Mouse (Mus musculus) heart, embryonic 11.5 days (tissue): ENCODE data around the gene Pnpla1. TPM values are rescaled to one million over a fixed set of nuclear protein-coding genes. Genes with fewer than 3 reads are reported as not detected.

Experiments
- ATAC-seq: fragments of 200-750 bp; cut with Nextera tagmentation; replicated peaks from 2 replicates; pipeline ENCODE4 v1.8.0; 2017; ENCODE audit warnings: moderate library complexity; ENCODE audit not compliant: insufficient number of reproducible peaks, low FRiP score, low TSS enrichment
- H3K27ac ChIP-seq: fragments of 300-500 bp; sonication (generic); 2 replicates; pipeline ENCODE4 v1.5.1; 2014; ENCODE audit warnings: mild to moderate bottlenecking, low read depth, low read length
- H3K27me3 ChIP-seq: fragments of 300-500 bp; sonication (generic); 2 replicates; pipeline ENCODE4 v1.6.1; 2014; ENCODE audit warnings: mild to moderate bottlenecking, low read length, mixed read lengths; ENCODE audit not compliant: control insufficient read depth, insufficient read depth
- H3K36me3 ChIP-seq: fragments of 300-500 bp; sonication (generic); 2 replicates; pipeline ENCODE4 v1.6.1; 2014; ENCODE audit warnings: mild to moderate bottlenecking, low read length, moderate library complexity, mixed read lengths; ENCODE audit not compliant: control insufficient read depth, insufficient read depth
- H3K4me1 ChIP-seq: fragments of 300-500 bp; sonication (generic); 2 replicates; pipeline ENCODE4 v1.6.1; 2014; ENCODE audit warnings: low read length; ENCODE audit not compliant: control insufficient read depth, insufficient read depth
- H3K4me2 ChIP-seq: fragments of 300-500 bp; sonication (generic); 2 replicates; pipeline ENCODE4 v1.6.1; 2014; ENCODE audit warnings: mild to moderate bottlenecking, moderate library complexity
- H3K4me3 ChIP-seq: fragments of 300-500 bp; sonication (generic); 2 replicates; pipeline ENCODE4 v1.5.1; 2014; ENCODE audit warnings: low read depth, low read length
- H3K9ac ChIP-seq: fragments of 300-500 bp; sonication (generic); 2 replicates; pipeline ENCODE4 v1.6.1; 2014; ENCODE audit warnings: mild to moderate bottlenecking, low read depth, low read length, moderate library complexity
- H3K9me3 ChIP-seq: fragments of 300-500 bp; sonication (generic); replicated peaks from 2 replicates; pipeline ENCODE4 v1.6.1; 2016; ENCODE audit warnings: low read length; ENCODE audit not compliant: control insufficient read depth
- WGBS: fragments of 180-500 bp; shearing (Covaris S2); extraction: QIAGEN DNeasy Blood & Tissue Kit; methylation state at CpG from one replicate; pipeline ENCODE4 v1.1.7; 2014; ENCODE audit not compliant: insufficient replicate concordance; 5-methylcytosine and 5-hydroxymethylcytosine counted together
- polyA plus RNA-seq: library from polyadenylated mRNA; unstranded; fragments of >200 nt; fragmentation: Nextera tagmentation; extraction: Ambion mirVana; gene quantifications from 2 replicates; pipeline ENCODE4 v1.2.1, GENCODE M21; 2014

Gene Pnpla1
- polyA plus RNA-seq, 1 experiment from 2014 or later = 0.06 TPM

- Histone ChIP-seq H3K4me2 (no peak overlapping the region), H3K9ac (no peak overlapping the region), H3K36me3 (no peaks in the 10 kb centered on the region), H3K27me3 (no peaks in the 10 kb centered on the region), H3K4me1 (peaks cover 2% of the 10 kb centered on the region; the same call in 1 of the 2 replicates), H3K9me3 (no peaks in the 10 kb centered on the region), H3K27ac (no peak overlapping the region), H3K4me3 (no peak overlapping the region)
- no peak for ATAC-seq
- WGBS = 61% methylated on average over 5 of the region's 5 CpGs
Observed at GRCm38 (mm10) chr17:28898249-28898648, 40.0 kb downstream of the Pnpla1 start.

- peaks cover 2% of the 10 kb centered on the region for H3K4me1 ChIP-seq
- H3K27ac ChIP-seq = no peak overlapping the region
- 61% methylated on average over 19 of the region's 19 CpGs for WGBS
- no peaks in the 10 kb centered on the region for H3K9me3 ChIP-seq
- H3K4me2 ChIP-seq = no peak overlapping the region
- H3K36me3 ChIP-seq = no peaks in the 10 kb centered on the region
- no peak overlapping the region for H3K9ac ChIP-seq
- H3K27me3 ChIP-seq = no peaks in the 10 kb centered on the region
- ATAC-seq = no peak
- no peak overlapping the region for H3K4me3 ChIP-seq
Observed at GRCm38 (mm10) chr17:28899427-28899826, 41.2 kb downstream of the Pnpla1 start.

- no peaks in the 10 kb centered on the region for H3K36me3 ChIP-seq
- ATAC-seq = no peak
- 0 out of 2 replicates have a peak, but pooled peaks cover 4% of the 10 kb centered on the region for H3K27me3 ChIP-seq
- no peak overlapping the region for H3K27ac ChIP-seq
- H3K4me3 ChIP-seq = no peak overlapping the region
- H3K4me1 ChIP-seq = peaks cover 8% of the 10 kb centered on the region
- WGBS = 67% methylated on average over 4 of the region's 4 CpGs
- no peaks in the 10 kb centered on the region for H3K9me3 ChIP-seq
- H3K9ac ChIP-seq = no peak overlapping the region
- no peak overlapping the region for H3K4me2 ChIP-seq
Observed at GRCm38 (mm10) chr17:28901559-28901958, 43.3 kb downstream of the Pnpla1 start.

- Histone ChIP-seq H3K27ac (no peak overlapping the region), H3K9ac (no peak overlapping the region), H3K36me3 (no peaks in the 10 kb centered on the region), H3K4me3 (no peak overlapping the region), H3K4me2 (no peak overlapping the region), H3K4me1 (peaks cover 6% of the 10 kb centered on the region), H3K27me3 (peaks cover 14% of the 10 kb centered on the region), H3K9me3 (no peaks in the 10 kb centered on the region)
- whole genome bisulfite sequencing = 26% methylated on average over 23 of the region's 23 CpGs
- ATAC-seq = no peak; the same call in 1 of the 2 replicates
Observed at GRCm38 (mm10) chr17:28904546-28905376, 46.5 kb downstream of the Pnpla1 start.

- no peak overlapping the region for H3K4me2 ChIP-seq
- WGBS = 68% methylated on average over 13 of the region's 13 CpGs
- no peaks in the 10 kb centered on the region for H3K36me3 ChIP-seq
- peaks cover 18% of the 10 kb centered on the region for H3K27me3 ChIP-seq
- H3K4me3 ChIP-seq = no peak overlapping the region
- no peak for ATAC-seq
- no peak overlapping the region for H3K27ac ChIP-seq
- H3K4me1 ChIP-seq = peaks cover 6% of the 10 kb centered on the region
- no peaks in the 10 kb centered on the region for H3K9me3 ChIP-seq
- no peak overlapping the region for H3K9ac ChIP-seq
Observed at GRCm38 (mm10) chr17:28905377-28905916, 47.2 kb downstream of the Pnpla1 start.

GRCm38 (mm10) chr17:28907959-28908358 lies 49.7 kb downstream of the Pnpla1 start:
- H3K27ac ChIP-seq = no peak overlapping the region
- H3K4me3 ChIP-seq = no peak overlapping the region
- peaks cover 6% of the 10 kb centered on the region for H3K4me1 ChIP-seq
- no peak for ATAC-seq
- no peaks in the 10 kb centered on the region for H3K9me3 ChIP-seq
- WGBS = 85% methylated on average over 7 of the region's 7 CpGs
- no peak overlapping the region for H3K9ac ChIP-seq
- H3K27me3 ChIP-seq = peaks cover 18% of the 10 kb centered on the region
- no peaks in the 10 kb centered on the region for H3K36me3 ChIP-seq
- no peak overlapping the region for H3K4me2 ChIP-seq

- Histone ChIP-seq H3K4me1 (peaks cover 6% of the 10 kb centered on the region), H3K9me3 (no peaks in the 10 kb centered on the region), H3K4me3 (peak overlapping the region; percentile 12), H3K27ac (no peak overlapping the region), H3K27me3 (peaks cover 18% of the 10 kb centered on the region), H3K9ac (peak overlapping the region; percentile 36; the same call in 1 of the 2 replicates), H3K36me3 (no peaks in the 10 kb centered on the region), H3K4me2 (peak overlapping the region; percentile 60)
- ATAC-seq = no peak
- 7% methylated on average over 29 of the region's 29 CpGs for WGBS
Observed at GRCm38 (mm10) chr17:28909252-28909941, 51.2 kb downstream of the Pnpla1 start.

- Histone ChIP-seq H3K9me3 (no peaks in the 10 kb centered on the region), H3K27ac (no peak overlapping the region), H3K4me1 (no peaks in the 10 kb centered on the region; the same call in none of the 2 replicates), H3K4me2 (peak overlapping the region; percentile 60), H3K27me3 (peaks cover 16% of the 10 kb centered on the region), H3K9ac (no peak overlapping the region), H3K36me3 (no peaks in the 10 kb centered on the region), H3K4me3 (peak overlapping the region; percentile 12; the same call in 1 of the 2 replicates)
- WGBS = 17% methylated on average over 7 of the region's 7 CpGs
- ATAC-seq = no peak
Observed at GRCm38 (mm10) chr17:28910139-28910538, 51.9 kb downstream of the Pnpla1 start.
